Mouse (Mus musculus) stomach, postnatal 0 days (tissue): ENCODE measurements around the gene Muc5b.

Experiments used
- CTCF ChIP-seq: IDR thresholded peaks from 2 replicates; pipeline ENCODE4 v1.5.1; 2016; ENCODE audit warnings: antibody characterized with exemption, low read depth, mild to moderate bottlenecking, moderate library complexity
- EP300 ChIP-seq: optimal IDR thresholded peaks from 2 replicates; pipeline ENCODE3; 2016; ENCODE audit warnings: antibody characterized with exemption

DNA sequence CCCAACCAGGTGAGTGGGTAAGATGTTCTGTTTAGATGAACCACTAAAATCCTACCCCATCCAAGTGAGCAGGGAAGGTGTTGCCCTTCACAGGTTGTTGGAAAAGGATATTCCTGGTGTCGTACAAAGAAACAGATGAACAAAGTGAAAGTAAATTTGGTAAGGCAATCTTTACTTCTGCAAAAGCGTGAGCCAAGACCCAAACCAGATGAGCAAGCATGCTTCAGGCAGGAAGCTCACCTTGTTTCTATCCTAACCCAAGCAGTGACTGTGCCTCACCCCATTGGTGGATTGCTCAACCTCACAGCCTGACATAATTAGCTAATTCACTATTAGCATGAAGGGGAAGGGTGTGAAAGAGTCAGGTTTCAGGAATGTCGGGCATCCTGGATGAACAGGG is 72.4 kb downstream of the Muc5b start:
- TF ChIP-seq CTCF (no peak), EP300 (no peak)
